Mouse (Mus musculus) B cell, adult 67 days (primary cell): Measurements from ENCODE around the gene Acot7. TPM values are rescaled to one million over a fixed set of nuclear protein-coding genes. Genes with fewer than 3 reads are reported as not detected.

ENCODE experiments used
- total RNA-seq, 2 experiments: library from RNA; stranded (reverse); gene quantifications; 4 replicates each; pipeline ENCODE4 v1.2.4; 2023

Acot7 gene
- 1 to 10 TPM; 3.8 to 5.5 TPM for total RNA-seq

GRCm38 (mm10) chr4:152177537-152178343 is at the start of gene Acot7:
TSS of gene Acot7 (plus strand) at chr4:152178134.

GRCm38 (mm10) chr4:152151966-152152544 is 25.9 kb upstream of the Acot7 start, which contains the start of gene Espn:
TSS of gene Espn (minus strand) at chr4:152152371.

GRCm38 (mm10) chr4:152158585-152159284 is 19.2 kb upstream of the Acot7 start, which contains the start of gene Hes2:
TSS of gene Hes2 (plus strand) at chr4:152158867.

GRCm38 (mm10) chr4:152273621-152274236 is 95.8 kb downstream of the Acot7 start, which contains the start of gene Gpr153:
TSS of gene Gpr153 (plus strand) at chr4:152274232.

GRCm38 (mm10) chr4:152291562-152291961 is 113.6 kb downstream of the Acot7 start, which contains the start of gene Hes3:
TSS of gene Hes3 (minus strand) at chr4:152291662.

GRCm38 (mm10) chr4:152296874-152297861 is 119.2 kb downstream of the Acot7 start, which contains the start of gene Icmt:
TSS of gene Icmt (plus strand) at chr4:152297227.

GRCm38 (mm10) chr4:152318517-152319234 is 140.7 kb downstream of the Acot7 start, which contains the start of gene Rnf207:
TSS of gene Rnf207 (minus strand) at chr4:152318993.

Other genes starting within 250 kb of the Acot7 start
- gene Dnajc11, start 244.4 kb upstream of the Acot7 start, total RNA-seq = 10 to 100 TPM; 68.8 to 88.4 TPM
- 10 to 100 TPM; 41.3 to 41.7 TPM for gene Thap3, start 189.1 kb upstream of the Acot7 start, total RNA-seq
- 1 to 10 TPM; 6.5 to 6.8 TPM for gene Phf13, start 181.9 kb upstream of the Acot7 start, total RNA-seq
- 10 to 100 TPM; 18.8 to 20.2 TPM for gene Klhl21, start 169.3 kb upstream of the Acot7 start, total RNA-seq
- 10 to 100 TPM; 21.3 to 32.2 TPM for gene Zbtb48, start 150.5 kb upstream of the Acot7 start, total RNA-seq
- gene Tas1r1, start 139.6 kb upstream of the Acot7 start, total RNA-seq = under 1 TPM in 1 of 2 experiments, not detected in 1; 0.83 TPM
- 10 to 100 TPM; 44.7 to 47.1 TPM for gene Nol9, start 138.8 kb upstream of the Acot7 start, total RNA-seq
- gene Plekhg5, start 105.6 kb upstream of the Acot7 start, total RNA-seq = 1 to 10 TPM; 2.6 to 5.9 TPM
- gene Tnfrsf25, start 62.2 kb upstream of the Acot7 start, total RNA-seq = under 1 TPM in 1 of 2 experiments, not detected in 1; 0.32 TPM
- 1 to 10 TPM; 1.3 to 1.6 TPM for gene Espn, start 25.8 kb upstream of the Acot7 start, total RNA-seq
- not detected for gene Hes2, start 19.3 kb upstream of the Acot7 start, total RNA-seq
- gene Gpr153, start 96.1 kb downstream of the Acot7 start, total RNA-seq = not detected
- gene Hes3, start 113.5 kb downstream of the Acot7 start, total RNA-seq = not detected
- gene Icmt, start 119.1 kb downstream of the Acot7 start, total RNA-seq = 10 to 100 TPM; 35.4 to 40.8 TPM
- not detected for gene Rnf207, start 140.9 kb downstream of the Acot7 start, total RNA-seq
- gene Rpl22, start 147.6 kb downstream of the Acot7 start, total RNA-seq = 100 to 1,000 TPM; 825 to 862 TPM
- under 1 TPM in 1 of 2 experiments, not detected in 1; 0.09 TPM for gene Chd5, start 160.5 kb downstream of the Acot7 start, total RNA-seq